Mouse (Mus musculus) common myeloid progenitor, adult 5-6 weeks (primary cell): Measurements from ENCODE around the gene Ly6g5c. TPM values are rescaled to one million over a fixed set of nuclear protein-coding genes. Genes with fewer than 3 reads are reported as not detected.

Experiments
- ATAC-seq: replicated peaks from 2 replicates; pipeline ENCODE4 v1.8.0; 2016; ENCODE audit warnings: low read depth, mild to moderate bottlenecking, moderate TSS enrichment, inconsistent platforms; ENCODE audit not compliant: poor library complexity, severe bottlenecking
- total RNA-seq: library from RNA; stranded (forward); fragments of 200-1000, 187-1606 nt; gene quantifications from 2 replicates; pipeline ENCODE4 v1.2.3, GENCODE M21; 2017

Gene Ly6g5c
- total RNA-seq: not detected in 2 replicates

- no peak for ATAC-seq
These were observed at the start of gene Ly6g5c for GRCm38 (mm10) chr17:35108097-35108496. TSS of gene Ly6g5c (plus strand) at chr17:35108279.

- no peak for ATAC-seq
These were observed 49.8 kb upstream of the Ly6g5c start for GRCm38 (mm10) chr17:35058316-35058715.

DNA sequence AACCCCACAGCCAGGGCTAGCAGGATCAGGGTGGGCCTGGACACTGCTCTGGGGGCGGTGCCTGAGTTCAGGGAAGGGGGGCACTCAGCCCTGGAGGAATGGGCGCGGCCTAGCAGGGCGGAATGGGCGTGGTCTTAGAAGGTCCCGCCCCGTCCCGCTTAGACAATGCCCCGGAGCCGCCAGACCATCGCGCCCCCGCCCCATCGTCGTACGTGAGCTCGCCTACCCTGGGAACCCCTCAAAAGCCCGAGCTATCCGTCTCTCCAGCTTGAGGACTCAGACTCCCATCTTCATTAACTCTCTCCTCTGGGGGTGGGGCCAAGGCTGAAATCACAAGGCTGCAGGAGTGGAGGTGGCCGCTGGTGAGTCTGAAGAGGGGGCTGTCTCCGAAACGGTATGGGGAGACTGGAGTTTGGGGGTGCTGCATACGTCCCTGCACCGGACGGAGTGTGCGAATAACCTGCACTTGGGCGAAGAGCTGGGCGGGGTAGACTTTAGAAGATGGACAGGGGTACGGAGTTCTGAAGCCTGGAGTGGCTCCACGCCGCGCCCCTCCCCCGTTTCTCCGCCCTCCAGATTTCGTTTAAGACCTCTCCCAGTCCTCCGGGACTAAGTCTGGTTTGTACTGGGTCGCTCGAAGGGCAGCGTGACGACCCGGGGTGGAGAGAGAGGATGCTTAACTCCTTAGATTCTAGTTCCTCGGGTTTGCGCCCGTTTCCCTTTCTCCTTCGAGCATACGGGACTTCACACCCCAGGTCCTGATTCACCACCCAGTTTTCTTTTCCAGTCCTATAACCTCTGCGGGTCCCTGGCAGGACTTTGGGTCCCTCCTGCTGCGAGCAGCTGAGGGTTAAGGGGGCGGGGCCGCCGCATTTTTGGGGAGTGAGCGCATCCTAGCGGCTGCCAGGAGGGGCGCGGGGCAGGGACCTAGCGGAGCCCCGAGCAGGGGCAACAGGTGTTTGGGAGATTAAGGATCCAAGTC lies 48.9 kb upstream of the Ly6g5c start, which contains the start of gene Ddah2:
Gene Ddah2, plus strand, starts transcription at position 125 of the 982 bp plus-strand sequence.
- ATAC-seq: peak; percentile 83

- ATAC-seq: no peak
These were observed 48.0 kb upstream of the Ly6g5c start for GRCm38 (mm10) chr17:35060071-35060470.

DNA sequence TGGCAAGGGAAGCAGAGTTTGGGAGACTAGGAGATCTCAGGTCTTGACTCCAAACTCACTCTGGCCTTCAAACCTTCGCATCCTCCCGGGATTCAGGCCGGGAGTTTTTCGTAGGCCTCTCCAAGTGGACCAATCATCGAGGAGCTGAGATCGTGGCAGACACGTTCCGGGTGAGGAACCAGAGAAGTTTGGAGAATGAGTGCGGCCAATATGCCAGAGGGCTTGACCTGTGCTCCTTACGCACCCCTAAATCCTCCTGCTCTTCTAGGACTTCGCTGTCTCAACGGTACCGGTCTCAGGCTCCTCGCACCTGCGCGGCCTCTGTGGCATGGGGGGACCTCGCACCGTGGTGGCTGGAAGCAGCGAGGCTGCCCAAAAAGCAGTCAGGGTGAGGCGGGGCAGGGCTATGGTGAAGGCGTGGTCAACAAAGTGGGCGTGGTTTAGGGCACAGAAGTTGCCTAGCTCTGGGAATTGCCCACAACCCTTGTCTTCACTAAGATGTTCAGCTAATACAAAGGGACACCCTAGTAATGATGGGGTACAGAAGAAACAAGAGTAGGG lies 47.3 kb upstream of the Ly6g5c start:
- no peak for ATAC-seq

DNA sequence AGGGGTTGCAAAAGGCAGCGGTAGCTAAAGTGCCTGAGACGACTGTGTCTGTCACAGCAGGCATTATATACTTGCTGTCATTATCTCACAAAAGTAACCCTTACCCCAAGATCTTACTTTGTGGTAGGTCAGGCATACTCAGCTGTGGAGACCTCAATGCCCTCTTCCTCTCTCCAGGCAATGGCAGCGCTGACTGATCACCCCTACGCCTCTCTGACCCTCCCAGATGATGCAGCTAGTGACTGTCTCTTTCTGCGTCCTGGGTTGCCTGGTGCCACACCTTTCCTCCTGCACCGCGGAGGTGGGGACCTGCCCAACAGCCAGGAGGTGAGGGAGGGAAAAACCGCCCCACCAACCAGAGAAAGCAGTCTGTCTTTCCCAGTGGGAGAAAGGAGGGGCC lies 46.8 kb upstream of the Ly6g5c start:
- no peak for ATAC-seq

GRCm38 (mm10) chr17:35063466-35063865 lies 44.6 kb upstream of the Ly6g5c start:
- ATAC-seq: no peak

GRCm38 (mm10) chr17:35064378-35064877 lies 43.7 kb upstream of the Ly6g5c start:
- no peak for ATAC-seq

- ATAC-seq: peak; percentile 37
These were observed 42.8 kb upstream of the Ly6g5c start, which contains the start of gene Ly6g6c for GRCm38 (mm10) chr17:35064951-35065947. TSS of gene Ly6g6c (plus strand) at chr17:35065388.

- ATAC-seq: no peak
These were observed 42.0 kb upstream of the Ly6g5c start, which contains the start of gene Mpig6b for GRCm38 (mm10) chr17:35066084-35066483. TSS of gene Mpig6b (minus strand) at chr17:35066184.

DNA sequence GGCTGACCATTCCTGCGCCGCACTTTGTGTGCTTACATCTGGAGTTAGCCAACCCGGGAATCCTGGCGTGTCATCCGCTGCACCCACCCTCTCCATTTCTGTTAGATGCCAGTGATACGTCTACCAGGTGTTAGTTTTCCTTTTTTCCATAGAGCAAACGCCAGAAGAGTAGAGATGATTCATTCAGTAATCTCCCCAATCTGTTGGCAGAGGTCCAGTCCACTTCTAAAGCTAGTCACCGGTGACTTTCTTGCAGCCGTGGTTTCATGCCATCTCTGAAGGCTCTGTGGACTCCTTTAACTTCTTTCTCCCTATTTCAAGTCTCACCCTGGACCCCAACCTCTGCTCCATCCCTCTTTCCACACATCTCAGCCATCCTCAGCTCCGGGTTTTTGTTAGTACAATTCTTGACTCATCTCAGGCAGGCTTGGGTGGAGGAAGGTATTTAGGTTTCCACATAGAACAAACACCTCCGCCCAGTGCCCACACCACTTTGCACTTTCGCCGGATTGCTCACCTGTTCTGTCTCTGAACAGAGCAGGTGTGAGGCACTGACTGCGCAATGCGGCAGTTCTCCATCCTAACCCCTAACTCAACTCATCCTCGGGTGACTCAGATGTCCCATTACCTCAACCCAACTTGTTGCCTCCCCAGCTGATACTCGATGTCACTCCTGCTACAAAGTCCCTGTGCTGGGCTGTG lies 39.7 kb upstream of the Ly6g5c start:
- no peak for ATAC-seq

GRCm38 (mm10) chr17:35070556-35071229 lies 37.4 kb upstream of the Ly6g5c start:
- ATAC-seq: no peak

DNA sequence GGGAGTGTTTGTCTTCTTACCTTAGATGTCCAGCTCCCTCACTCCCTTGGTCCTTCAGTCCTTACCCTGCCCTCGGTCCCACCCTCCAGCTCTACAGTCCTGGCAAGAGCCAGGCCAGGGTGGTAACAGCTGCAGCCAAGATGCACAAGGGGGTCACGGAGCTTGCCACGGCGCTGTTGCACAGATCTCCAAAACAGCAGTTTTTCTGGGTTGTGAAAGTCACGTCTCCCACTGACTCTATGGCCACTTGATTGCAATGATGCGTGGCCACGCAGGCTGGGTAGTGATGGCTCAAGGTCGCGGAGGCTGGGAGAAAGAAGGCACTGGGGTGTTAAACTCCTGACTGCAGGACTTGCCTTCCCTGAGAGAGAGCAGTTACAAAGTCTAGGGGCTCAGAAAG lies 36.6 kb upstream of the Ly6g5c start:
- ATAC-seq: no peak

DNA sequence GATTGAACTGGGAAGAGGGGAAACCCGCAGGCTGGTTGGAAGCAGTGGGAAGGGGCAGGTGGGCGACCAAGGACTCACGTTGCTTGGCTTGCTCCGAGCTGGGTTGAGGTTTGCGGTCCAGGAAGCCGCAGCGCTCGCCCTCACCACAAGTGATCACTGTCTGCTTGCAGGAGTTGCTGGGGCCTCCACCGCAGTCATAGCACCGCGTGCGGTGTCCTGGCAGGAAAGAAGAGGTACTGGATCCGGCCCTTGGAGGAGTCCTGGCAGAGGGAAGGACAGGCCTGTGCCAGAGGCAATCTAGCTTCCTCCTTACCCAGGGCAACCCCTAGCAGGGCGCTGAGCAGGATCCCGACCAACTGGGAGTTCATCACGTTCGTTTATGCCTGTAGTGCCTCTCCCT lies 34.0 kb upstream of the Ly6g5c start:
- ATAC-seq: peak; percentile 65

GRCm38 (mm10) chr17:35076507-35077176 lies 31.4 kb upstream of the Ly6g5c start, which contains the start of gene Ly6g6e:
TSS of gene Ly6g6e (plus strand) at chr17:35076902.
- no peak for ATAC-seq

- ATAC-seq: no peak
These were observed 30.8 kb upstream of the Ly6g5c start for GRCm38 (mm10) chr17:35077285-35077684.

DNA sequence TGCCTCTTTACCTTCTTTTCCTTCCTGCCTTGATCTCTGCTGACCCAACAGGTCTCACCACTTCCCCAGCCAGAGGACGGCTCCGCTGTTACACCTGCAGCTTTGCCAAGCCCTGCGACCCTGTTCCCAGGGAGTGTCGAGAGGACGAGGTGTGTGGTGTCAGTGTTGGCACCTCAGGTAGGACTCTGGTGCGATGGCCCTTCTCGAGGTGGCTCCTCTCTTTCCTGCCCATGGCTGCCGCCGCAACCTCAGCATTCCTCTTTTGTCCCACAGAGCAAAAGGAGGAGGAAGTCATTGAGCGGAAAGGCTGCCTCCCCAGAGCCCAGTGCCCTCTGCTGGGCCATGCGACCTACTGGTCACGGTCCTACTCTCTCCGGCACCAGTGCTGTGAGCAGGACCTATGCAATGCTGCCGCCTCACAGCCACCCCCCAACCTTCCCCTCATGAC lies 30.3 kb upstream of the Ly6g5c start, which contains the start of gene Ly6g6d:
Gene Ly6g6d, minus strand, starts transcription at position 280 of the 448 bp plus-strand sequence.
- peak; percentile 16; the same call in 1 of the 2 replicates for ATAC-seq

DNA sequence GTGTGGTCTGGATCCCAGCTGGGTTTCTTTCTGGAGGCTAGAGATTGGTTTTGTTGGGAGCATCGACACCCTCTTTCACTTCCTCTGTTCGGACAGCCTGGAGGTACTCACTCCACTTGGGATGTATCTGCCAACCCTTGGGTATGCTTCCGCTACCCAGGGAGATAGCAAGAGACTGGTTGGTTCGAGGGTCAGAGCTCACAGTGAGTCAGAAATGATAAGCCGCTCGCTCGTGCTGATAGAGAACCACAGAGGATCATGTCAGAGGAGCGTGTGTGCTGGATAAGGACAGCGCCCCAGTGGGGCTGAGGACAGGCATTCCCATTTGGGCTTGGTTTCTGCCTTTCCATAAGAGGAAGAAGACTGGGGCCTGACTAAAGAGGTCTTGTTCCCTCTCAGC lies 28.3 kb upstream of the Ly6g5c start:
- peak; percentile 80 for ATAC-seq
